Mouse (Mus musculus): ENCODE measurements at regions not wholly inside any gene's neighbourhood (a gene's known extent, or its start where the extent isn't known, plus 50 kb on each side); places are given as distances from the start of the nearest gene placed in this dataset.

DNA sequence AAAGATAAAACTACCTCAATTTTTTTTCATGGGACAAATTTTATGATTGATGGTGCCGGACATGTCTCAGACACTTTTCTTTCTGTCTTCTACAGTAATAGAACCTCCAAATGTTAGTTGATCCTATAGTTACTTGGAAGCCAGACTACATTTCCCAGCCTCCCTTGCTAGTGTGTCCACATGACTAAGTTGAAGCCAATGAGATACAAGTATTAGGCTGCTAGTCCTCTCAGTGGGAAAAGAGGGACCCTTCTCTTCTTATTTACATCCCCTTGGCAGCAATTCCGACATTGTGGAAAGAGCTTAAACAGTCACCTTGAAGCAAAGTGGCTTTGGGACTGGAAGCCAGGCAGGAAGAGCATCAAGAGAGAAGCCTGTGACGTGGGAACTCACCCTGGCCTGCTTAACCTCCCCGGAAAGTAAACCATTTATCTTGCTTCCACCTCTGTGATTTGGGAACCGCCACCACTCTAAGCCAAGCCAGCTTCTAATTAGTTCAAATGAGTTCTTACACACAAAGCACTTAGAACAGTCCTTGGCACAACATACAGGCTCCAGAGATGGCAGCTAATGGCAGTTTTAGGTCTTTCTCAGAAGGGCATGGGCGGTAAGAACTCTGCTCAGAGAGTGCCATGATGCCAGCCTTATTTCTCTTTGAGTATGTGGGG lies 241.4 kb upstream of the Gm4791 start:
- TF ChIP-seq MYOD1 (IDR thresholded peaks at IDR 0.05; ENCODE audit: control insufficient read depth in 1 of 3, insufficient read length in 2 of 3, low read depth in 2 of 3) = no peak
- TF ChIP-seq CEBPB (IDR thresholded peaks at IDR 0.05; ENCODE audit: insufficient read depth, poor library complexity, severe bottlenecking) = no peak
- no peak for TF ChIP-seq POLR2A (IDR thresholded peaks at IDR 0.05; ENCODE audit: insufficient read length, low read depth)
- no peak for TF ChIP-seq SRF (IDR thresholded peaks at IDR 0.05; ENCODE audit: control insufficient read depth, insufficient read length, low read depth)
- TF ChIP-seq MAX (IDR thresholded peaks at IDR 0.05; ENCODE audit: low read depth) = no peak
- no peak for TF ChIP-seq TCF3 (IDR thresholded peaks at IDR 0.05; ENCODE audit: insufficient read length, low read depth)
- TF ChIP-seq MYOG (IDR thresholded peaks at IDR 0.05; ENCODE audit: control insufficient read depth in 1 of 3, insufficient read depth in 1 of 3, insufficient read length in 2 of 3, low read depth in 2 of 3) = no peak
